Mouse (Mus musculus): ENCODE data around the gene Uncx.

Uncx gene

DNA sequence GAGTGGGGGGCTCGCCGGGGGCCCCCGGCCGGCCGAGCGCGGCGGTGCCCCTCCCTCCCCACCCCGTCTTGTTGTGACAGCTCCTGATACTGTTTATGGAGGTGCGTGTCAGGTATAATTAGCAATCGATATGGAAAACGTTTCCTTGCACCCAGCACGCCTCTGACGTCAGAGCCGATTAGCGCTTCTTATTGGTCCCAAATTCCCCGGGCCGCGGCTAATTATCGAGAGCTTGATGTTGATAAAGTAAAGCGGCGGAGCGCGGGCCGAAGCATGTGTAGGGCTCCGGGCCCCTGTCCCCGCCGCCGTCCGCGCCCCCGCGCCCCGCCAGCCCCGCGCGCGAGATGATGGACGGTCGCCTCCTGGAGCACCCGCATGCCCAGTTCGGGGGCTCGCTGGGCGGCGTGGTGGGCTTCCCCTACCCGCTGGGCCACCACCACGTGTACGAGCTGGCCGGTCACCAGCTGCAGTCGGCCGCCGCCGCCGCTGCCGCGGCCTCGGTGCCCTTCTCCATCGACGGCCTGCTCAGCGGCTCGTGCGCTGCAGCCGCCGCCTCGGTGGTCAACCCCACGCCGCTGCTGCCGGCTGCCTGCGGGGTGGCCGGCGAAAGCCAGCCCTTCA, 466 bp downstream of the Uncx start:
- DNase-seq: no peak

GRCm38 (mm10) chr5:139544271-139545135, 1.2 kb downstream of the Uncx start:
- DNase-seq: no peak

DNA sequence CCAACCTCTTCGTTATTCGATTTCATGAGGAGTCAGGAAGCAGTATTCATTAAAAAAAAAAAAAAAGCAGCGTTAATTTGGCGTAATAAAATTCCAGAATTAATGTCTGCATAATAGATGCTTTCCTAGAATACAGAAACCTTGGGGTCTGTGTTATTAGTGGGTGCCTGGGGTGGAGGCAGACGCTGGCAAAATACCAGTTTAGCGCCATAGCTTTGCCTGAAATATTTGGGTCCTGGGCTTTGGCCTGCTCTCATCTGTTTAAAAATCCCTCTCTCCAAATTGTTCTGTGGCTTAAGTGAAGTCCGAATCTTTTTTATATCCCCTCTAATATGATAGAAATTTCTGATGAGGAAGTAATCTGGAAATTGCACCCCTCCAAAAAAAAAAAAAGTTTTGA, 1.9 kb downstream of the Uncx start:
- no peak for DNase-seq

DNA sequence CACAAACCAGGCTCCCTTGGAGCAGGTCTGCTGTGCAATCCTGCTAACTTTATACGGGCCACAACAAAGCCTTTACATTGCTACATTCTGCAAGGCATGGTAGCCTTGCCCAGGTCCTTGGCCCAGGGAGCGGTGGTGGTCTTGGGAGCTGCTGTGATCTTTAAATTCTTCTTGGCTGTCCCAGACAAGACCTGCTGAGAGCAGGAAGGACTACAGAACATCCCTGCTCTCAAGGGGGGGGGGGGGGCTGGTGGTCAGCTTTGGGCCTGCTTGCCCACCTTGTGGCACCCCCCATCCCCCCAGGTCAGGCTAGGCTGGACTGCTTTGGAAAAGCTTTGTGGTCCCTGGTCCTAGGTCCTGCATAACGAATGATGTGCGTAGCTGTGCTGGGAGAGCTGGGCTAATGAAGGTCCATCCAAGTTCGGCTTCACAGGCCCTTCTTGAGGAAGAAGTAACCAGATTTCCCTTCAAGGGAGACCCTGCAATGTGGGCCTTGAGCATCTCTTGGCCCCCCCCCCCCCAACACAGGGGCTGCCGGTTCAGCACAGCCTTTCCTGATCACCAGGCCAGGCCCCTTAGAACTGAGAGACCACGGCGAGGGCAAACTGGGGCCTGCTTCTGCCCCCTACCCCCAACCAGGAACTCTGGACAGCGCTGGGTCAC, 2.5 kb downstream of the Uncx start:
- no peak for DNase-seq

GRCm38 (mm10) chr5:139546336-139546770, 3.1 kb downstream of the Uncx start:
- DNase-seq: no peak

DNA sequence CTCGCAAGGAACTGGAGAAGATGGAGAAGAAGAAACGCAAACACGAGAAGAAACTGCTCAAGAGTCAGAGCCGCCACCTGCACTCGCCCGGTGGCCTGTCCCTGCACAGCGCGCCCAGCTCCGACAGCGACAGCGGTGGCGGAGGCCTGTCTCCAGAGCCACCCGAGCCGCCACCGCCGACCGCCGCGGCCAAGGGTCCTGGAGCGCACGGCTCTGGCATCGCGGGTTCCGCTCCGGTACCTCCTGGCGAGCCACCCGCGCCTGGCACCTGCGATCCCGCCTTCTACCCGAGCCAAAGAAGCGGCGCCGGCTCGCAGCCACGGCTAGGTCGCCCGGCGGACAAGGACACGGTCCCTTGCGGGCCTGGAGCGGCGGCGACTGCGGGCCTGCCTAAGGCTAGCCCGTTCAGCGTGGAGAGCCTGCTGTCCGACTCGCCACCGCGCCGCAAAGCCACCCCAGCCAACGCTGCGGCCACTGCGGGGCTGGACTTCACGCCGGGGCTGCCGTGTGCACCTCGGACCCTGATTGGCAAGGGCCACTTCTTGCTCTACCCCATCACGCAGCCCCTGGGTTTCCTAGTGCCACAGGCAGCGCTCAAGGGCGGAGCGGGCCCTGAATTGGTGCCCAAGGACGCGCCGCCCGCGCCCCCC, 3.6 kb downstream of the Uncx start:
- no peak for DNase-seq

DNA sequence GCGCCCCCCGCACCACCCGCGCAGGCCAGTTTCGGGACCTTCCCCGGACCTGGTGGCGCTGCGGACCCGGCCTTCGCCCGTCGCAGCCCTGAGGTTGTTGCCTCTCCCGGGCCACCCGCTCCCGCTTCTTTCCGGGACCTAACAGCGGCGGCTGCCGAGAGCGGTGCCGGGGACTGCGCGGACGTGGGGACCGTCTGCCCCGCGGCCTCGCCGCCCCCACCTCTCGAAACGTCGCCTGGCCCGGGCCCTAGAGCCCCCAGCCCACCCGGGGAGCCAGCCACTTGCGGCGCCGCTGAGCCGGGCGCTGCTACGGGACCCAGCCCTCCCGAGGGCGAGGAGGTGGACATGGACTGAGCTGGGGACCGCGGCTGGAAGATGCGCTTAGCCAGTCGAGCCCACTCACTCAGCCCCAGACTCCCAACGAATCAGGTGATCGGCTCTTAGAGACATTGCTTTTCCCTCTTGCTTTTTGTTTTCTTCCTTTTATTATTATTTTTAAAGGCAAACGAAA, 4.2 kb downstream of the Uncx start:
- DNase-seq: no peak

- DNase-seq: no peak
These were observed 10.4 kb downstream of the Uncx start for GRCm38 (mm10) chr5:139553446-139554273.

DNA sequence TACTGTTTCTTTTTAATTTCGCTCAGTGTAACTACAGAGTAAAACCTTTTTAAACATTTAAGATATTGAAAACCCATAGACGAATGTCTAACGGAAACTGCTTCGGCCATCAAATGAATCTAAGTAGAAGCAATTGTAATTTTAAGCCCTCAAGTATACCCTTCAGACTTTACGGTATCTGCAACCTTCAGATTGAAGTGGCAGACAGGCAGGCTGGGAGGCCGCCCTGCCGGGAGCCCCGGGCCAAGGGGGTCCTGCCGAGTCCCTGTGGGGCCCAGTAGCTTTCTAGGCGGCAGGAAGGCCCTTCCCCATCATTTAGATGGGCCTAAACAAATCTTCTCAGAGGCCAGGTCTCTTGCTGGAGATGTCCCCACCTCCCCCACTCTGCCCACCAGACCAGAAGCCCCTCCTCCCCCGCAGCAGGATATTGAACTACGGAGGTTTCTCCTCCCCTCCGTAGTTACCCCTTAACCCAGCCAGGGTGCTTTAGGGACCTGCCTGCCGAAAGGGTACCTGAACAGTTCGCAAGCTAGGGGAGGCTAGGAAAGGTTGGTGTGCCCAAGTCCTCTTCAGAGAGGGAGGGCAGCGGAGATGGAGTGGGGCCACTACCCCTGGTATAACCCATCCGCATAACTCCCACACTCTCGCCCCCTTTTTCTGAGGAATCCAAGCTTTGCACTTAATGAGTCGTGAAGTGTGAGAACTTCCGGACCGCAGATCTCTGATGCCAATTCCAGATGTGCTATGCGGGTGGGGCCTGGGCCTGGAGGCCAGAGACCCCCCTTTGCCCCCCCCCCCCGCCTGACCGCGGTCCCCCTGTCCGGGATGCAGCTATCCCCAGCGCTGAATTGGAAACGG, 11.4 kb downstream of the Uncx start:
- DNase-seq: no peak

- DNase-seq: no peak
These were observed 12.3 kb downstream of the Uncx start for GRCm38 (mm10) chr5:139555476-139556115.

- DNase-seq: no peak
These were observed 12.9 kb downstream of the Uncx start for GRCm38 (mm10) chr5:139556116-139556678.

GRCm38 (mm10) chr5:139557079-139557478, 13.8 kb downstream of the Uncx start:
- DNase-seq: no peak

- no peak for DNase-seq
These were observed 14.5 kb downstream of the Uncx start for GRCm38 (mm10) chr5:139557531-139558467.

DNA sequence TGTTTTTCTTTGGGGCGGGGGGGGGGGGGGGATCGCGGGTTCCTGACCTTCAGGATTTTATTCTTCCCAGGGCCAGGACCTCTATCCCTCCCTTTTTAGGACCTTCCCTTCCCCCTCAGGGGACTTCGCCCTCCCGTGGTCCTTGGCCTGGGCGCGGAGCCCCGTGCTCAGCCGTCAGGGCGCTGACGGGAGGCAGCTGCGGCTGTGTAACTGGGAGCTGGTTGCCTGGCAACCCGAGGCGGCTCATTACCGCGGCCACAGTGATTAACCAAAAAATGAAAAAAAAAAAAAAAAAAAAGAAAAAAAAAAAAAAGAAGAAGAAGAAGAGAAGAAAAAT, 15.1 kb downstream of the Uncx start:
- DNase-seq: peak; percentile 42

GRCm38 (mm10) chr5:139558917-139559660, 15.8 kb downstream of the Uncx start:
- DNase-seq: no peak

- no peak for DNase-seq
These were observed 16.5 kb downstream of the Uncx start for GRCm38 (mm10) chr5:139559782-139560181.

DNA sequence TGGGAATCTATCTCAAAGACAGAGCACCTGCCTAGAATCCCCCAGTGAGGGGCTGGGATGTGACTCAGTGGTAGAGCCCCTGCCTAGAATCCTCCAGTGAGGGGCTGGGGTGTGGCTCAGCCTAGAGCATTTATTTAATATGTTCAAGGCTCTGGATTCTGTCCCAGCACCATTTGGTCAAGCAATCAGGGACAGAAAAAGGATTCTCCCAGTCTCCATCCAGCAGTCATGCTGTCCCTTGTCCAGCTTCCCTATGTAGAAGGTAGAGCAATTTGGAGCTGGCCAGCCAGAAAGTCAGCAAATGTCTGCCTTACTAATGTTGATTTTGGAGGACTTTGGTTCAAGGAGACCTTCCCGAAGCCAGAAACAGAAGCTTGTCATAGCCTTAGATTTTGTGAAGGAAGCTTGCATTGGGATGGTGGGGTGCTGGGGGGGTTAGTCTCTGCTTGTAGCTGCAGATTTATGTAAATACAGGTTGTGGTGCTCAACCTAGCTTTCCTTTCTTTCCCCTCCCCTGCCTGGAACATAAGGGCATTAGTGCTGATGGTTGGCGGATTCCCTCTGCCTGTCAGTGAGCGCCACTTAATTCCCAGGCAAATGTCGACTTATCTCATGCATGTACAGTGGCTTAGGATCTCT, 18.2 kb downstream of the Uncx start:
- no peak for DNase-seq

- no peak for DNase-seq
These were observed 21.4 kb downstream of the Uncx start for GRCm38 (mm10) chr5:139564663-139565062.
